Comparison of ENCODE assay signal across 13 mouse cellular contexts in the genomic region with DNA sequence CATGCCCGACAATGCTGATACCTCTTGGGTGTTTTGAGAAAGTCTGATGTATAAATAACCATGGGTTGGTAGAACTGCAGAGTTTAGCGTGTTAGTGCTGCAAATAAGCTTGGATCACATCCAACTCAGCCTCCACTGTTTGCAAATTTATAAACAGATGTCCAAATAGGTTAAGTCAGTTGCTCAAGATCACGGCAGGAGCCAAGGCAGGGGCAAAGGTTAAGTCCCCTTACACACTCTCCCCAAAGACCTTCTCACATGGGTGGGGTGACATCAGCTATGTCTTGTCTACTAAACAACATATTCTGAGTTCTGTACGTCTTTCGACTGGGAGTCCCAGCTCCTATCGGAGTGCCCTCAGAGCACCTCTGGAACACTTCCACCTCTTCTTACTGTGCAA.
DNase-seq lines count a peak whose midpoint lies in the region; ATAC-seq and TF ChIP-seq lines count a peak whose summit lies in the region.
"Had no signal": no experiment of that assay in that cellular context is flagged by ENCODE, and none has a peak within 500 bp of the region (broad histone marks: within the 10 kb centered on the region; RNA-seq: fewer than 3 reads in every experiment).

No protein-coding gene starts in this region.

- H3K36me3 ChIP-seq in kidney, embryonic 16.5 days (ENCODE audit: insufficient read depth, low read length): no peaks in the 10 kb centered on the region
- no peaks in the 10 kb centered on the region for H3K36me3 ChIP-seq in intestine, postnatal 0 days (ENCODE audit: control insufficient read depth, insufficient read depth)
- H3K36me3 ChIP-seq: embryonic facial prominence, embryonic 12.5 days; heart, embryonic 15.5 days; hindbrain, embryonic 15.5 days; neural tube, embryonic 12.5 days had no signal

- no peak overlapping the region for H3K4me3 ChIP-seq in gastrocnemius, adult 2 months
- H3K4me3 ChIP-seq in kidney, embryonic 16.5 days (ENCODE audit: low read length): no peak overlapping the region
- no peak overlapping the region for H3K4me3 ChIP-seq in intestine, postnatal 0 days (ENCODE audit: low read depth, low read length)
- H3K4me3 ChIP-seq: embryonic facial prominence, embryonic 12.5 days; heart, embryonic 15.5 days; hindbrain, embryonic 15.5 days; neural tube, embryonic 12.5 days had no signal

- no peak for ATAC-seq in kidney, embryonic 16.5 days (ENCODE audit: low FRiP score, low TSS enrichment)
- no peak for ATAC-seq in intestine, postnatal 0 days

- H3K27me3 ChIP-seq in kidney, embryonic 16.5 days (ENCODE audit: insufficient read depth, low read length): no peaks in the 10 kb centered on the region
- no peaks in the 10 kb centered on the region for H3K27me3 ChIP-seq in intestine, postnatal 0 days (replicated peaks; ENCODE audit: control insufficient read depth, insufficient read depth, low read length)
- H3K27me3 ChIP-seq: embryonic facial prominence, embryonic 12.5 days; heart, embryonic 15.5 days; hindbrain, embryonic 15.5 days; neural tube, embryonic 12.5 days had no signal

- no peak overlapping the region for H3K4me2 ChIP-seq in kidney, embryonic 16.5 days (replicated peaks; ENCODE audit: low read depth, low read length)
- no peak overlapping the region for H3K4me2 ChIP-seq in intestine, postnatal 0 days (replicated peaks; ENCODE audit: low read depth)
- H3K4me2 ChIP-seq: embryonic facial prominence, embryonic 12.5 days; heart, embryonic 15.5 days; hindbrain, embryonic 15.5 days; neural tube, embryonic 12.5 days had no signal

- H3K4me1 ChIP-seq in kidney, embryonic 16.5 days (ENCODE audit: insufficient read depth, low read length): no peaks in the 10 kb centered on the region
- no peaks in the 10 kb centered on the region for H3K4me1 ChIP-seq in intestine, postnatal 0 days (replicated peaks; ENCODE audit: control insufficient read depth, insufficient read depth, low read length)
- H3K4me1 ChIP-seq: embryonic facial prominence, embryonic 12.5 days; heart, embryonic 15.5 days had no signal

- WGBS in kidney, embryonic 16.5 days: 77% methylated on average over 6 of the region's 6 CpGs
- WGBS in intestine, postnatal 0 days: 52% methylated on average over 6 of the region's 6 CpGs

- no peaks in the 10 kb centered on the region for H3K9me3 ChIP-seq in kidney, embryonic 16.5 days (ENCODE audit: low read length)
- H3K9me3 ChIP-seq in intestine, postnatal 0 days (ENCODE audit: control insufficient read depth): no peaks in the 10 kb centered on the region
- H3K9me3 ChIP-seq: embryonic facial prominence, embryonic 12.5 days; heart, embryonic 15.5 days; hindbrain, embryonic 15.5 days; neural tube, embryonic 12.5 days had no signal

- no peak overlapping the region for H3K9ac ChIP-seq in kidney, embryonic 16.5 days (replicated peaks; ENCODE audit: low read length)
- no peak overlapping the region for H3K9ac ChIP-seq in intestine, postnatal 0 days (ENCODE audit: low read depth, low read length)
- H3K9ac ChIP-seq: embryonic facial prominence, embryonic 12.5 days; heart, embryonic 15.5 days; hindbrain, embryonic 15.5 days; neural tube, embryonic 12.5 days had no signal

- peak overlapping the region; percentile 75 for H3K27ac ChIP-seq in gastrocnemius, adult 2 months
- H3K27ac ChIP-seq in kidney, embryonic 16.5 days (ENCODE audit: low read length): no peak overlapping the region
- no peak overlapping the region for H3K27ac ChIP-seq in intestine, postnatal 0 days (ENCODE audit: low read depth, low read length)
- H3K27ac ChIP-seq: embryonic facial prominence, embryonic 12.5 days; heart, embryonic 15.5 days; hindbrain, embryonic 15.5 days; kidney, postnatal 0 days; neural tube, embryonic 12.5 days had no signal

- intact Hi-C loops in gastrocnemius, adult 2 months (cut with DNase I): loop anchor here (5.0 kb wide), 1 partner anchor 262 kb away; a partner anchor contains a TSS
- intact Hi-C loops in gastrocnemius, postnatal 14 days (cut with DNase I; ENCODE audit: low total_unique reads): no loop called here

- DNase-seq in gastrocnemius, adult 2 months: peak; percentile 69
- DNase-seq in gastrocnemius, postnatal 14 days: no peak
- peak; percentile 34 for DNase-seq in kidney, adult 9 months
- DNase-seq in adrenal gland, postnatal 25 days: peak; percentile 30
- DNase-seq in lung, postnatal 25 days (ENCODE audit: low spot score): peak; percentile 51
- DNase-seq in cerebellum, adult 18-20 months: no peak

- no peak for TF ChIP-seq CTCF in gastrocnemius, adult 2 months (IDR thresholded peaks at IDR 0.05)
- no peak for TF ChIP-seq CTCF in intestine, postnatal 0 days (IDR thresholded peaks at IDR 0.05; ENCODE audit: low read depth)

Comparison
In these comparisons a context has a peak if more than half of its experiments do, and no peak if none do; other contexts are left out.
1. DNase-seq: peak in gastrocnemius, adult 2 months (single experiment), kidney, adult 9 months (single experiment), adrenal gland, postnatal 25 days (single experiment) and lung, postnatal 25 days (single experiment); none in gastrocnemius, postnatal 14 days (single experiment) and cerebellum, adult 18-20 months (0 of 2).